Mouse (Mus musculus) liver, postnatal 0 days (tissue): ENCODE measurements around the gene Mad2l1bp. TPM values are rescaled to one million over a fixed set of nuclear protein-coding genes. Genes with fewer than 3 reads are reported as not detected.
A peak's percentile ranks its signal among the peaks of the same experiment; 100 is the strongest.

Experiments
- ATAC-seq: fragments of 200-750 bp; cut with Nextera tagmentation; 2 replicates; pipeline ENCODE4 v1.8.0; 2017; ENCODE audit warnings: mild to moderate bottlenecking, moderate library complexity
- DNase-seq: peaks from one replicate; pipeline ENCODE4 v3.0.0-alpha.2; 2016
- H3K27ac ChIP-seq: fragments of 300-500 bp; sonication (generic); 2 replicates; pipeline ENCODE4 v1.5.1; 2014; ENCODE audit warnings: antibody characterized with exemption, moderate library complexity, mild to moderate bottlenecking, low read depth
- H3K27me3 ChIP-seq: fragments of 300-500 bp; sonication (generic); 2 replicates; pipeline ENCODE4 v1.6.1; 2014; ENCODE audit warnings: low read length, control low read depth, mixed read lengths; ENCODE audit not compliant: insufficient read depth
- H3K36me3 ChIP-seq: fragments of 300-500 bp; sonication (generic); replicated peaks from 2 replicates; pipeline ENCODE4 v1.6.1; 2014; ENCODE audit warnings: mild to moderate bottlenecking, control low read depth, low read length, moderate library complexity, mixed read lengths; ENCODE audit not compliant: insufficient read depth
- H3K4me1 ChIP-seq: fragments of 300-500 bp; sonication (generic); 2 replicates; pipeline ENCODE4 v1.6.1; 2014; ENCODE audit warnings: antibody characterized with exemption, mild to moderate bottlenecking, control low read depth; ENCODE audit not compliant: insufficient read depth
- H3K4me2 ChIP-seq: fragments of 300-500 bp; sonication (generic); 2 replicates; pipeline ENCODE4 v1.6.1; 2014; ENCODE audit warnings: low read depth, mild to moderate bottlenecking, low read length, moderate library complexity, mixed read lengths
- H3K4me3 ChIP-seq: fragments of 300-500 bp; sonication (generic); 2 replicates; pipeline ENCODE4 v1.5.1; 2014; ENCODE audit warnings: low read depth, low read length
- H3K9ac ChIP-seq: fragments of 300-500 bp; sonication (generic); replicated peaks from 2 replicates; pipeline ENCODE4 v1.6.1; 2014; ENCODE audit warnings: mild to moderate bottlenecking, moderate library complexity
- H3K9me3 ChIP-seq: fragments of 300-500 bp; sonication (generic); 2 replicates; pipeline ENCODE4 v1.6.1; 2016; ENCODE audit warnings: mild to moderate bottlenecking, control low read depth, low read length, mixed read lengths
- CTCF ChIP-seq: sonication (generic); IDR thresholded peaks from 2 replicates; pipeline ENCODE4 v1.5.1; 2016; ENCODE audit warnings: antibody characterized with exemption, low read depth
- EP300 ChIP-seq: IDR thresholded peaks from 2 replicates; pipeline ENCODE4 v1.6.1; 2016; ENCODE audit warnings: antibody characterized with exemption, low read depth, mild to moderate bottlenecking
- WGBS: fragments of 180-500 bp; shearing (Covaris S2); extraction: QIAGEN DNeasy Blood & Tissue Kit; methylation state at CpG from one replicate; pipeline ENCODE4 v1.1.7; 2014; ENCODE audit not compliant: insufficient replicate concordance; 5-methylcytosine and 5-hydroxymethylcytosine counted together
- polyA plus RNA-seq: library from polyadenylated mRNA; unstranded; fragments of >200 nt; fragmentation: Nextera tagmentation; extraction: Ambion mirVana; gene quantifications from 2 replicates; pipeline ENCODE4 v1.2.1, GENCODE M21; 2015

Gene Mad2l1bp
- polyA plus RNA-seq, 1 experiment from 2014 or later: 25.3 TPM

- Histone ChIP-seq H3K4me3 (no peak overlapping the region), H3K27ac (no peak overlapping the region), H3K9me3 (no peaks in the 10 kb centered on the region), H3K9ac (no peak overlapping the region), H3K4me1 (peaks cover 4% of the 10 kb centered on the region; the same call in 1 of the 2 replicates), H3K27me3 (0 out of 2 replicates have a peak, but pooled peaks cover 2% of the 10 kb centered on the region), H3K36me3 (no peaks in the 10 kb centered on the region), H3K4me2 (peak overlapping the region; percentile 18; the same call in 1 of the 2 replicates)
- 21% methylated on average over 12 of the region's 12 CpGs for WGBS
- TF ChIP-seq CTCF (no peak), EP300 (no peak)
- ATAC-seq (peak; percentile 23; the same call in 1 of the 2 replicates), DNase-seq (peak; percentile 46)
Observed at GRCm38 (mm10) chr17:46104487-46104886, 48.9 kb downstream of the Mad2l1bp start.

- H3K4me2 ChIP-seq: no peak overlapping the region
- H3K4me3 ChIP-seq: no peak overlapping the region
- no peak overlapping the region for H3K27ac ChIP-seq
- no peaks in the 10 kb centered on the region for H3K27me3 ChIP-seq
- TF ChIP-seq CTCF (no peak), EP300 (no peak)
- H3K9me3 ChIP-seq: no peaks in the 10 kb centered on the region
- H3K9ac ChIP-seq: no peak overlapping the region
- DNase-seq (no peak), ATAC-seq (no peak)
- H3K36me3 ChIP-seq: no peaks in the 10 kb centered on the region
- peaks cover 8% of the 10 kb centered on the region for H3K4me1 ChIP-seq
- 80% methylated on average over 8 of the region's 8 CpGs for WGBS
Observed at GRCm38 (mm10) chr17:46102608-46103159, 50.7 kb downstream of the Mad2l1bp start.

- Histone ChIP-seq H3K4me3 (no peak overlapping the region), H3K36me3 (no peaks in the 10 kb centered on the region), H3K9ac (no peak overlapping the region), H3K4me1 (peaks cover 8% of the 10 kb centered on the region), H3K9me3 (no peaks in the 10 kb centered on the region), H3K27ac (no peak overlapping the region), H3K27me3 (no peaks in the 10 kb centered on the region), H3K4me2 (no peak overlapping the region)
- no peak for TF ChIP-seq CTCF
- TF ChIP-seq EP300: no peak
- DNase-seq (no peak), ATAC-seq (no peak)
- 86% methylated on average over 9 of the region's 9 CpGs for WGBS
Observed at GRCm38 (mm10) chr17:46101906-46102305, 51.4 kb downstream of the Mad2l1bp start.

- Histone ChIP-seq H3K9ac (no peak overlapping the region), H3K4me3 (no peak overlapping the region), H3K27ac (no peak overlapping the region), H3K9me3 (no peaks in the 10 kb centered on the region), H3K36me3 (no peaks in the 10 kb centered on the region), H3K4me2 (no peak overlapping the region), H3K4me1 (peaks cover 4% of the 10 kb centered on the region; the same call in 1 of the 2 replicates), H3K27me3 (no peaks in the 10 kb centered on the region)
- 62% methylated on average over 8 of the region's 8 CpGs for WGBS
- TF ChIP-seq CTCF: no peak
- TF ChIP-seq EP300: no peak
- ATAC-seq (no peak), DNase-seq (no peak)
Observed at GRCm38 (mm10) chr17:46098525-46098924, 54.8 kb downstream of the Mad2l1bp start.

Other genes starting within 250 kb of the Mad2l1bp start
- 2.8 and 3.1 TPM in 2 replicates for gene Vegfa, start 121.2 kb downstream of the Mad2l1bp start, polyA plus RNA-seq
- gene Mrps18a, start 42.6 kb downstream of the Mad2l1bp start, polyA plus RNA-seq: 52.0 and 55.6 TPM in 2 replicates
- gene Rsph9, start 9.3 kb downstream of the Mad2l1bp start, polyA plus RNA-seq: 1.7 and 1.8 TPM in 2 replicates
- gene Gtpbp2, start 7.5 kb upstream of the Mad2l1bp start, polyA plus RNA-seq: 23.4 and 27.5 TPM in 2 replicates
- gene Polh, start 49.1 kb upstream of the Mad2l1bp start, polyA plus RNA-seq: 6.9 and 8.9 TPM in 2 replicates
- gene Xpo5, start 49.2 kb upstream of the Mad2l1bp start, polyA plus RNA-seq: 7.4 and 8.7 TPM in 2 replicates
- gene Polr1c, start 94.5 kb upstream of the Mad2l1bp start, polyA plus RNA-seq: 23.9 and 24.8 TPM in 2 replicates
- gene Yipf3, start 94.5 kb upstream of the Mad2l1bp start, polyA plus RNA-seq: 62.6 and 68.7 TPM in 2 replicates
- gene Lrrc73, start 100.0 kb upstream of the Mad2l1bp start, polyA plus RNA-seq: 0.12 TPM in 1 of 2 replicates, not detected in the other
- gene Tjap1, start 129.5 kb upstream of the Mad2l1bp start, polyA plus RNA-seq: 5.6 and 6.2 TPM in 2 replicates
- not detected in 2 replicates for gene Dlk2, start 143.9 kb upstream of the Mad2l1bp start, polyA plus RNA-seq
- gene Abcc10, start 174.8 kb upstream of the Mad2l1bp start, polyA plus RNA-seq: 1.5 TPM in 2 replicates
- 1.6 and 2.2 TPM in 2 replicates for gene Zfp318, start 230.2 kb upstream of the Mad2l1bp start, polyA plus RNA-seq